Mouse (Mus musculus) liver, adult 2 months (tissue): Measurements from ENCODE around the gene Ndufv1. TPM values are rescaled to one million over a fixed set of nuclear protein-coding genes. Genes with fewer than 3 reads are reported as not detected.
"Not testable (repeated sequence)": the region's sequence is repeated elsewhere in the genome, so short reads cannot be mapped to it uniquely, and the experiment has no call there.

Experiments used
- DNase-seq: peaks from one replicate; pipeline ENCODE4 v3.0.0-alpha.2; 2011; ENCODE audit warnings: low read depth, low spot score; ENCODE audit errors: extremely low read depth
- H3K27ac ChIP-seq: fragments of 200-500 bp; replicated peaks from 2 replicates; pipeline ENCODE4 v1.5.1; 2012; ENCODE audit warnings: low read depth, mild to moderate bottlenecking, control low read depth, inconsistent platforms, low read length; ENCODE audit not compliant: insufficient read depth
- H3K27me3 ChIP-seq: fragments of 200-500 bp; 2 replicates; pipeline ENCODE4 v1.6.1; 2012; ENCODE audit warnings: mild to moderate bottlenecking, moderate library complexity, low read length, inconsistent platforms; ENCODE audit not compliant: control insufficient read depth, insufficient read depth
- H3K36me3 ChIP-seq: fragments of 200-500 bp; 2 replicates; pipeline ENCODE4 v1.6.1; 2012; ENCODE audit warnings: low read length, inconsistent platforms; ENCODE audit not compliant: control insufficient read depth, insufficient read depth
- H3K4me1 ChIP-seq: fragments of 200-500 bp; 2 replicates; pipeline ENCODE4 v1.6.1; 2011; ENCODE audit warnings: low read length; ENCODE audit not compliant: control insufficient read depth, insufficient read depth
- H3K4me3 ChIP-seq: fragments of 200-500 bp; 2 replicates; pipeline ENCODE4 v1.5.1; 2011; ENCODE audit warnings: low read depth, mild to moderate bottlenecking, control low read depth, low read length, moderate library complexity; ENCODE audit not compliant: insufficient read depth
- H3K79me2 ChIP-seq: fragments of 200-500 bp; 2 replicates; pipeline ENCODE4 v1.6.1; 2012; ENCODE audit warnings: inconsistent platforms, mild to moderate bottlenecking, low read length, moderate library complexity; ENCODE audit not compliant: control insufficient read depth, insufficient read depth
- H3K9ac ChIP-seq: fragments of 200-500 bp; 2 replicates; pipeline ENCODE4 v1.6.1; 2012; ENCODE audit warnings: low read depth, mild to moderate bottlenecking, control low read depth, inconsistent platforms, low read length
- CTCF ChIP-seq: fragments of 200-500 bp; IDR thresholded peaks from 2 replicates; pipeline ENCODE4 v1.5.1; 2011; ENCODE audit warnings: low read depth, low read length, control low read depth
- POLR2A ChIP-seq: fragments of 200-500 bp; IDR thresholded peaks from 2 replicates; pipeline ENCODE4 v1.6.1; 2011; ENCODE audit warnings: low read length, control low read depth; ENCODE audit not compliant: insufficient read depth; ENCODE audit errors: extremely low read depth
- WGBS: fragments of 180-500 bp; shearing (Covaris S2); methylation state at CpG from one replicate; pipeline ENCODE4 v1.1.7; 2018; 5-methylcytosine and 5-hydroxymethylcytosine counted together
- polyA plus RNA-seq: library from polyadenylated mRNA; depleted of rRNA; stranded (reverse); fragments of >200 nt; gene quantifications from 2 replicates; pipeline ENCODE4 v1.2.3, GENCODE M21; 2012
- total RNA-seq: library from RNA; depleted of rRNA; stranded (reverse); fragments of >200 nt; gene quantifications from 2 replicates; pipeline ENCODE4 v1.2.3, GENCODE M21; 2014

The Ndufv1 gene
- total and polyA plus RNA-seq, 2 experiments = 189 to 239 TPM

GRCm38 (mm10) chr19:3972229-3972628, 40.4 kb downstream of the Ndufv1 start, which contains the start of gene Aldh3b2:
Gene Aldh3b2 (plus strand): TSS chr19:3972328.
- H3K4me1 ChIP-seq = no peaks in the 10 kb centered on the region
- no peaks in the 10 kb centered on the region for H3K79me2 ChIP-seq
- TF ChIP-seq POLR2A (no peak), CTCF (no peak)
- 80% methylated on average over 9 of the region's 9 CpGs for WGBS
- no peak for DNase-seq
- no peak within 1 kb of the TSS for H3K9ac ChIP-seq
- H3K4me3 ChIP-seq = no peak within 1 kb of the TSS
- no peaks in the 10 kb centered on the region for H3K27me3 ChIP-seq
- no peak within 1 kb of the TSS for H3K27ac ChIP-seq
- H3K36me3 ChIP-seq = no peaks in the 10 kb centered on the region

- Histone ChIP-seq H3K4me1 (no peaks in the 10 kb centered on the region), H3K4me3 (no peak overlapping the region), H3K79me2 (no peaks in the 10 kb centered on the region), H3K27me3 (no peaks in the 10 kb centered on the region), H3K36me3 (no peaks in the 10 kb centered on the region), H3K27ac (no peak overlapping the region), H3K9ac (no peak overlapping the region)
- 88% methylated on average over 3 of the region's 3 CpGs for WGBS
- DNase-seq = no peak
- TF ChIP-seq POLR2A (no peak), CTCF (no peak)
These were observed 45.3 kb downstream of the Ndufv1 start for GRCm38 (mm10) chr19:3967258-3967657.

- Histone ChIP-seq H3K9ac (no peak overlapping the region), H3K4me3 (no peak overlapping the region), H3K4me1 (no peaks in the 10 kb centered on the region), H3K79me2 (no peaks in the 10 kb centered on the region), H3K36me3 (no peaks in the 10 kb centered on the region), H3K27ac (no peak overlapping the region), H3K27me3 (no peaks in the 10 kb centered on the region)
- no peak for DNase-seq
- 80% methylated on average over 11 of the region's 11 CpGs for WGBS
- no peak for TF ChIP-seq CTCF
- TF ChIP-seq POLR2A = no peak
These were observed 46.1 kb downstream of the Ndufv1 start for GRCm38 (mm10) chr19:3966330-3967075.

GRCm38 (mm10) chr19:3964030-3964429, 48.6 kb downstream of the Ndufv1 start:
- Histone ChIP-seq H3K27me3 (no peaks in the 10 kb centered on the region), H3K9ac (no peak overlapping the region), H3K36me3 (no peaks in the 10 kb centered on the region), H3K27ac (no peak overlapping the region), H3K4me1 (no peaks in the 10 kb centered on the region), H3K4me3 (no peak overlapping the region), H3K79me2 (no peaks in the 10 kb centered on the region)
- peak; percentile 38 for DNase-seq
- WGBS = 75% methylated on average over 4 of the region's 4 CpGs
- TF ChIP-seq CTCF (0 out of 2 replicates have a peak, but pooled peaks have one; percentile 14), POLR2A (no peak)

GRCm38 (mm10) chr19:3962469-3962868, 50.1 kb downstream of the Ndufv1 start:
- no peaks in the 10 kb centered on the region for H3K36me3 ChIP-seq
- no peak for TF ChIP-seq POLR2A
- TF ChIP-seq CTCF = peak; percentile 34; the same call in 1 of the 2 replicates
- WGBS = 37% methylated on average over 2 of the region's 2 CpGs
- no peaks in the 10 kb centered on the region for H3K4me1 ChIP-seq
- H3K9ac ChIP-seq = no peak overlapping the region
- H3K79me2 ChIP-seq = no peaks in the 10 kb centered on the region
- no peak overlapping the region for H3K4me3 ChIP-seq
- DNase-seq = no peak
- no peaks in the 10 kb centered on the region for H3K27me3 ChIP-seq
- H3K27ac ChIP-seq = no peak overlapping the region

GRCm38 (mm10) chr19:3961805-3962204, 50.8 kb downstream of the Ndufv1 start:
- not testable (repeated sequence) for DNase-seq, H3K36me3 ChIP-seq, H3K27me3 ChIP-seq, H3K4me1 ChIP-seq, H3K9ac ChIP-seq, H3K27ac ChIP-seq, H3K79me2 ChIP-seq, H3K4me3 ChIP-seq
- WGBS = 88% methylated on average over 6 of the region's 6 CpGs
